Mouse (Mus musculus) stomach, postnatal 0 days (tissue): ENCODE measurements around the gene Mical2.

ENCODE experiments used
- CTCF ChIP-seq: IDR thresholded peaks from 2 replicates; pipeline ENCODE4 v1.5.1; 2016; ENCODE audit warnings: antibody characterized with exemption, low read depth, mild to moderate bottlenecking, moderate library complexity
- EP300 ChIP-seq: optimal IDR thresholded peaks from 2 replicates; pipeline ENCODE3; 2016; ENCODE audit warnings: antibody characterized with exemption

- no peak for TF ChIP-seq CTCF
- TF ChIP-seq EP300, result no peak
Observed at GRCm38 (mm10) chr7:112397786-112398185, 172.1 kb downstream of the Mical2 start.
